Mouse (Mus musculus): Measurements from ENCODE around the gene Shf. TPM values are rescaled to one million over a fixed set of nuclear protein-coding genes. Genes with fewer than 3 reads are reported as not detected.
"Not testable (repeated sequence)": the region's sequence is repeated elsewhere in the genome, so short reads cannot be mapped to it uniquely, and the experiment has no call there.

Shf gene
- 12.9 and 15.7 TPM in 2 replicates for polyA plus RNA-seq (2012; rRNA removed)

DNA sequence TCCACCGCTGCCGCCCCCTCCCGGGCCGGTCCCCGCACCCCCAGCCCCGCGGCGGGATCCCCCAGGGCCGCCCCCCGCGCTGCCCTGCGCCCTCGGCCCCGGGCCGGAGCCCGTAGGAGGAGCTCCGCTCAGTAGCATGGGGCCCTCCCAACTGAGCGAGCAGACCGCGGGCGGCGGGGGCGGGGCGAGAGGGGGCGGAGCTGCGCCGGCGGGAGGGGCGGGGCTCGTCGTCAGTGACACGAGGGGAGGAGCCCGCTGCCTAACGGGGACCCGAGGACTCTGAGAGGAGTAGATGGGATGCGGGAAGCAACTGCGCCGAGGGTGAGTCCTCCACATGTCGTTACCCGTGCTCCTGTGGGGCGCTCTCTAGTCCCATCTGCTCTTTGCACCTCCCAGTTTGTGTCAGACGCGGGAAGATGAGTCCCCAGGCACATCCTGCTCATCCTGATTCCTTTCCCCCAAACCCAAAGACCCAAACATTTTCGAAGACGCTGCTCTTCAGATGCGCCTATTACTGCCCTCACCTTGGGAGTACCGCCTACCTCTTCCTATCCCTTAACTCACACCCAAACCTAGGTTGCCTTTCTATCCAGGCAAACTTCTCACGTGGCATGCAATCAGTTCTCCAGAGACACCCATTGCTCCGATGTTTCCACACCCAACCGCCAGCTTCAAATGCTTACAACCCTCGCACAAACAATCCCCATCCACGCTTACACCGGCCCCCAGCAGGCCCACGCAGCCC is at the start of gene Shf:
Shf (minus strand) TSS at position 168 of the 745 bp plus-strand sequence.
- no peak for DNase-seq (ENCODE audit: low read depth)

DNA sequence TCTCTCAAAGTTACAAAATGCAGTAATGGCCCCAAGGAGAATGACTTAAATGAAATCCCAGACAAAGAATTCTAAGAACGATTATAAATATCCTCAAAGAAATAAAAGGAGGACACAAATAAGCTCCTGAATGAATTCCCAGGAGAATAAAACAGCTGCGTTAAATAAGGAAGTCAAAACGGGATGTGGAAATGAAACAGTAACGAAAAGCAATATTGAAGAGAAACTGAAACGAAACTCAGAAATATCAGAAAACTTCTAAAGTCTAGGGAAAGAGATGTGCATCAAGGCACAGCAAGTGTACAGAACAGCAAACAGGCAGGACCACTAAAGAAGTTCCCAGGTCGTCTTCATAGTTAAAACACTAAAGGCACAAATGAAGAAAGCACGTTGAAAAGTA is 40.0 kb upstream of the Shf start:
- DNase-seq (ENCODE audit: low read depth): no peak

DNA sequence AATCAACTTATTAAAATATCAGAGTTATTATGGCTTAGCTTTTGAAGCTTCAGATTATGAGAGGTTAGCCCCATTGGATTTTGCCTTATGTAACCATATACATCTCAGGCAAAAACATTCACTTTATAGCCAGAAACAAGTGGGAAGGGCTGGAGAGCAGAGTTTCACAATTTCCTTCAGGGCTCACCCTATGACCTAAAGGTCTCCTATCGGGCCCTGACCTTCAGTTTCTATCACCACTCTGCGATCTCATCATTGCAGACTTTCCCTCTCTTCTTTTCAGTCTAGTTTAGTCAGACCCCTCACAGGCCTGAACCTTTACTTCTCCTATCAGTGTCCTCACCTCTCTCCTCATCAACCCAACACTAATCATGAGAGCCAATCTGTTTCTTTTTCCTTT is 38.6 kb upstream of the Shf start:
- no peak for DNase-seq (ENCODE audit: low read depth)

DNA sequence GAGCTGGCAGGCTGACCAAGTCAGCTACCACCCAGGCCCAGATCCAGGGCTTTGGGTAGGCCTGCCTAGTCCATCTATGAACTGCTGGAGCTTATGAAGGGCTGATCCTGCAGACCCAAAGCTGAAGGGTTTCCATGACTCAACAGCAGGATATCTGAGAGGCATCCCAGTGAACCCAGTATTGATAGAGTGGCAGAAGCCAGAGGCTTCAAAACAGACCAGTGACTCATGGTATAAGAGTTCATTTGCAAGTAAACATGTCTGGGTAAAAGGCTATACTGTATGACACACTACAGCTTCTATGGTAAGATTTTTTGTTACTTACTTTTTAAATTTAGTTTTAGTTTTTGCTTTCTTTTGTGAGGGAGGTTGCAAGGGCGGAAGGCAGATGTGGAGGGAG is 27.2 kb upstream of the Shf start:
- no peak for DNase-seq (ENCODE audit: low read depth)

DNA sequence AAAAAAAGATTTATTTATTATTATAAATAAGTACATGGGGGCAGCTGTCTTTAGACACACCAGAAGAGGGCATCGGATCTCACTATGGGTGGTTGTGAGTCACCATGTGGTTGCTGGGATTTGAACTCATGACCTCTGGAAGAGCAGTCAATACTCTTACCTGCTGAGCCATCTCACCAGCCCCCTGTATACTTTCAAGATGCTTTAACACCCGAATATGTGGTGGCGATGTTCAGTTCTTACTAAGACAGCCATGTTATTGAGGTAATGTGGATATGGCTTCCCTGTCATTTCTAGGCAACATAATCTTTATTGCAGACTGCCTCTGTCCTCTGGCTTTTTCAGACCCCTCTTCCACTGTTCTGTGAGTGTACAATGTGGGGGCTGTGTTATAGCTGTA is 18.2 kb upstream of the Shf start:
- DNase-seq (ENCODE audit: low read depth): not testable (repeated sequence)

DNA sequence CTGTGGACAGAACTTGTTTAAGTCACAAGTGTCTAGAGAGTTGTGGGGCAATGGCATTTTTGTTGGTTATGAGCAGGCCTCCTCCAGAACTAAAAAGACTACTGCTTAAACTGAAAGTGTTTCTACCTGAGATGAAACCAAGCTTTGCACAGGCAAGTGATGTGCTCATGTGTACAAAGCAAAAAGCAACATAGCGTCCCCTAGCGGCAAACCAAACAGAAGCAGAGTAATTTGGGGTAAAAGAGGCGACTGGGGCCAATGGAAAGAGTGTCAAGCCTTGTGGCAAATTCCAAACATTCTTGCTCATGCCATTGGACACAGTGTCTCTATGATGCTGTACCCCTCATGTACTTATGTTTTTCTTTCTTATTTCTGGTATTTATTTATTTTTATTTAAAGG is 16.1 kb upstream of the Shf start:
- no peak for DNase-seq (ENCODE audit: low read depth)

DNA sequence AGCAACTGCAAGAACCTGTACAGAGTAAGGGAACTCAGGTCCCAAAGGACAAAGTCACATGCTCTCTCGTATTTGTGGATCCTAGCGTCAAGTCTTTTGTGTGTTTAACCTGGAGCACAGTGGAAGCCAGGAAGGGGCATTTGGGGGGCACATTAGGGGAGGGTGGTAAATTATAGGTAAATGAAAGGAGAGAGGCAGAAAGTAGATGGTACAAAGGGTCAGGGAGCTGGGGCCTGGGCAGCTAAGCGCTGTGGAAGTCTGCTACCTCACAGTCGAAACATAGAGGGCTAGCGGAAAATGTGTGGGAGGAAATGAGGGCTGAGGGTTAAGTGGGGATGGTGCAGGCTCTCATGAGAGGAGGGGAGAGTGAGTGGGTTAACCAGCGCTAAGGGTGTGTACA is 13.2 kb upstream of the Shf start:
- no peak for DNase-seq (ENCODE audit: low read depth)

DNA sequence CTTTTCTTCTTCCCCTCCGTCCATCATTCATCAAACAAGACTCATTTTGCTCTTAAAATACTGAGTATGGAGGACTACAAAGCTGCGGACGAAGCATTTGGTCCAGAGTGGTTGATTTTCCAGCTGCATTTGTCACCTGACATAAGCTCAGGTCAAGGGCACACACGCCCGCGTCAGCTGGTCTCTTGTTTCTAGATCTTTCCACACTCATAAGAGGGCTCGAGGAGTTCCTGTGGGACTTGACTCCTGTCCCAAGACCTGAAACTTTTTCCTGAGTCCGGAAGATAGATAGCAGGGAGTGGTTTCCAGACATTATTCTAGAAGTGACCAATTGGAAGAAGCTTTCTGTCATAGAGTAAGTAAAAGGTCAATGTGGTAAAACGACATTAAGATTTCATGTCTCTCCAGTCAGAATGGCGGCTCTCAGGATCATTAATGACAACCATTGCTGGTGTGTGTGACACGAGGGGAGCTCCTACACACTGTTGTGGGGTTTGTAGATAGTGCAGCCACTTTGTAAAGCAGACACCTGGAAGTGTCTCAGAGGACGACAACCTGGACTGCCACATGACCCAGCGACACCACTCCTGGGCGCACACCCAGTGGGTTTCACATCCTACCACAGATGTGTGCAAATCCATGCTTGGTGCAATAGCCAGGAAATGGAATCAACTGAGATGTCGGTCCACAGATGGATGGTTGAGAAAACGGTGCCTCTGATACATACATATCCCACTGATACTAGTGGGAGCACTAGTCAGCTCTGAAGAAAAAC is 12.6 kb upstream of the Shf start:
- DNase-seq (ENCODE audit: low read depth): no peak

DNA sequence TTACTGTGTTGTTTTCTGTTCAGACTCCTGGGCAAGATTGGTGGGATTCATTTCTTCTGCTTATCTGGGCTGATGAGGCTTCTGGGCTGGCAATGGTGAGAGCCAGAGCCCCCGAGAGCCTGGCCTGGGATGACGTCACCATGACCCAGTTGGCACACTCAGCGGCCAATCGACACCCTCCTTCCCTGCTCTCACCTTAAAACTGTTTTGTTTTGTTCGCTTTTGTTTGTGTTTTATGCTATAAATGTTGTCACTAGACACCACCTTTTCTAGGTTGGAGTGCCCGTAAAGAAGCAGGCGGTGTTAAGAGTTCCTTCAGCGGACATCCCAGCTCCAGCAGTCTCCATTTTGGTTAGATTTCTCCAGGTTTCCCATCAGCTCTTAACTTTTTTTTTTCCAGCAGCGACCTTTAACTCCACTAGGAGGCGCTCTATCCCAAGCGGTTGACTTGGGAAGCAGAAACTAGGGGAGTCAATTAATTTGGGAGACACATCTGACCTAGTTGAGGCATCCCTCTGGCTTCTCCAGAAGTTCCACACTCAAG is 11.9 kb upstream of the Shf start:
- no peak for DNase-seq (ENCODE audit: low read depth)

DNA sequence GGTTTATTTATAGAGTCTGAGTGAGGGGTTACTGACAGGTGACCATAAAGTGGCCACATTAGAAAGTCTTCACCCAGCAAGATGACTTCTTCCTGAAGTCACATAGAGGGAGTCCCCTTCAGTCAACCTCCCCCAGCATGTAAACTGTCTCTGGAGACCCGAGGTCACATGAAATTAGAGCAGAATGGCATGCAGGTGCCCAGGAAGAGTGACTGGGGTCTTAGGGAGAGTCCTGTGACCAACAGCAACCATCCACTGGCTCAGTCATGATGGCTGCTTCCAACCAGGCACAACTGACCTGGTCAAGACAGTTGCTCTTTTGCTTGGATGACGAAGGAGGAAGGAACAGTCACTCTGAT is 10.3 kb upstream of the Shf start:
- no peak for DNase-seq (ENCODE audit: low read depth)

DNA sequence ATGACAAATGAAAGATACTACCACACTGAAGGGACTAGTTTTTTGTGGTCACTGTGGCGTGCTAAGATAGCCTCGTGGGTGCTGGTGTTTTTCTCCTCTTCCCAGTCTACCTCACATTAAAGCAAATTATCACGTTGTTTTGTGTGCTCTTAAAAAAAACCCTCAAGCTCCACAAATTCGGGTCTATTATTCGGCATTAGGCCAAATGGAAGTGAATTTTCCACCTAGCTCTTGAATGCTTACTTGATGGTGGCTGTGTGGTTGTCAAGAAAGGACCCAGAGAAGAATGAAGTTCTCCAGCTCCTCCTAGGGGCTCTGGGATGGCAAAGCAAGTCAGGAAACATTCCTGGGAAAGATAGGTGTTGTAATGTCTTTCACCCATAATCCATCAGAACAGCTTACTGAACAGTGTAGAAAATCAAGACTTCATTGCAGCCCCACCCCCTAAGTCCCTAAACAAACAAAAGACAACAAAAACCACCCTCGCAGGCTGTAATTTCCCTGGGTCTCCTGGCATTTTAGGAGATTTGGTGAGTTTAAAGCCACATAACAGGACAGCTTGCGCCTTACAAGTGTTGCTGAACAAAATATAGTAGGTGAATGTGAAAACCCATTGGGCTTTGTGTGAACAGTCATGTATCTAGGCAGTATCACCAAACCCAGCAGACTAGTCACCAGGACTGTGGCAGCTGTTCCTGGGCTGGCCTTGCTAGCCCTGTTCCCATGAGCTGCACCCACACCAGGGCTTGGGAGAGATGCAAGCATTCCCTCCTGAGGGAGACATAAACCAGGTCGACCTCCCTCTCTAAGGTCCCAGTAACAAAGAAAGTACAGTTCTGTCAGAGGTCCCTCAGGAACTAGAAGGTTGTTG is 9.7 kb upstream of the Shf start:
- no peak for DNase-seq (ENCODE audit: low read depth)

DNA sequence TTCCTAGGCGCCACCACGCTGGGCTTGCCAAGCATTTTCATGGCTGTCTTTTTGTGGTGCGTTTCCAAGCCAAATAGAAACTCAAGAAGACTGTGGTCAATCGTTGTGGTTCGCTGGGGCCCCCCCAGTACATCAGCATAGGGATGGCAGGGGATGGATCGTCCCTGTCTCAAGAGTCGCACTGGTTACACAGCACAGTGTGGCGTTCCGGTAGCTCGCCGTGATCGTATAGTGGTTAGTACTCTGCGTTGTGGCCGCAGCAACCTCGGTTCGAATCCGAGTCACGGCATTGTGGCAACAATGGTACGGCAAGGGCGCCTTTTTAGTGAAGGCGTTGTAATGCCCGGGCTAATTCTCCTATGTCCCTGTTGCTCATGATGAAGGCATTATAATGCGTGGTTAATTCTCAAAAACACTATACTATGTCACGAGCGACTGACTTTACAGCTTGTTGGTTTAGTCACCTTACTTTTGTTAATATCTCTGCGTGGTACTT is 8.8 kb upstream of the Shf start:
- no peak for DNase-seq (ENCODE audit: low read depth)

DNA sequence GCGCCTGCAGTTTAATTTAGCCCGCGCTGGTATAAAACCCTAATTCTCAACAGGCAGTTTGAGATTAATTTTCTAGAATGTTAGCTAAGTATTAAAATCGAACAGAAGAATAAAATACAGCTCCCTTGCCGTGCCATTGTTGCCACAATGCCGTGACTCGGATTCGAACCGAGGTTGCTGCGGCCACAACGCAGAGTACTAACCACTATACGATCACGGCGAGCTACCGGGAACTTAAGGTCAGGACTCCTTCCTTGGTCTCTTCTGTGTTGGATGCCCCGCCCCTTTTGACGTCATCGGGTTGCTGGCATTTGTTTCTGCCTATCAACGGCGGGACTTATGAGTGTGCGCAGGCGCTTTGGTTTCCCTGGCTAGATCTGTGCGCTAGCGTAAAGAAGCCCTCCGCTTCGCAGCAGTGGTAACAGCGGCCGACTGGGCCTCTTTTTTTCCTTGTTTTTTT is 8.3 kb upstream of the Shf start:
- DNase-seq (ENCODE audit: low read depth): no peak

DNA sequence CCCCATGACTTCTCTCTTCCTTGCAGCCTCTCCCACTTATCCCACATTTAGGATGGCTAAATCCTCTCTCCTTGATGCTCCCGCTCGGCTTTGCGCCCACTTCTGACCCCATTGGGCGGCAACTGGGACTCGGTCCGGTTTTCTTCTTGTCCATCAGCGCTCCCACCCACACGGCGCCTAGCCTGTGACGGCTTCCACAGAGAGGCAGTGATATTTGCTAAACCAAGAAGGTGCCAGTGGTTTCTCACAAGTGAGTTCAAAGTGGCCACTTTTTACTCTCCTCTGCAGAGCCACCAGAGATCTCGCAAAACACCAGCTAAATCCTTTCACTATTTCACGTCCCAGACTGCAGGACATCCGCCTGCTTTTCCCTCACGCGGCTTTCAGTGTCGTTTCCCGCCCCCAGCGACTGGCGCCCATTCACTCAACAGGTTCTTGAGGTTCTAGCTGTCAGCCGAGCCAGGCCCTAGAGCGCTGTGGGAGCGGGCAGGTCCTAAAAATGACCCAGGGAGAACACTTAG is 7.1 kb upstream of the Shf start:
- no peak for DNase-seq (ENCODE audit: low read depth)

DNA sequence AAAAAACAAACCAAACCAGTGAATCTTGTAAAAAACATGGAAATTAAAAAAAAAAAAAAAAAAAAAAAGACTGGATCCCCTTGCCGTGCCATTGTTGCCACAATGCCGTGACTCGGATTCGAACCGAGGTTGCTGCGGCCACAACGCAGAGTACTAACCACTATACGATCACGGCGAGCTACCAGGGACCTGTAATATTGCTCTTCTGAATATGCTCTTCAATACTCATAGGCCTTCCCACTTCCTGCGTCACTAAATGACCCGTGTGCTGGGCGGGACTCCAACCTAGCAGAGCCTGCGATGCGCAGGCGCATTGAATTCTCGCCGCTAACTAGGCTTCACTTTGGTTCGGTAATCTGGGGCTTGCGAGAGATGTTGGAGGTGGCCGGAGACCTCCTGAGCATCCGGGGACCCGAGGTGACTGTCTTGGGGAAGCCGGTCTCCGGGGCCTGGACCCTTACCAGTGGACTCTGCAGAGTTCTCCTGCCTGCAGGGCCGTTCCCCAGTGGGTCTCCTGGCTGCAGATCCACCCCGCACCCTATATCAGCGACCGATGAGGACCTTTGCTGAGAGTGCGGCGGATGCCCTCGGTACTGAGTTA is 6.5 kb upstream of the Shf start:
- no peak for DNase-seq (ENCODE audit: low read depth)

DNA sequence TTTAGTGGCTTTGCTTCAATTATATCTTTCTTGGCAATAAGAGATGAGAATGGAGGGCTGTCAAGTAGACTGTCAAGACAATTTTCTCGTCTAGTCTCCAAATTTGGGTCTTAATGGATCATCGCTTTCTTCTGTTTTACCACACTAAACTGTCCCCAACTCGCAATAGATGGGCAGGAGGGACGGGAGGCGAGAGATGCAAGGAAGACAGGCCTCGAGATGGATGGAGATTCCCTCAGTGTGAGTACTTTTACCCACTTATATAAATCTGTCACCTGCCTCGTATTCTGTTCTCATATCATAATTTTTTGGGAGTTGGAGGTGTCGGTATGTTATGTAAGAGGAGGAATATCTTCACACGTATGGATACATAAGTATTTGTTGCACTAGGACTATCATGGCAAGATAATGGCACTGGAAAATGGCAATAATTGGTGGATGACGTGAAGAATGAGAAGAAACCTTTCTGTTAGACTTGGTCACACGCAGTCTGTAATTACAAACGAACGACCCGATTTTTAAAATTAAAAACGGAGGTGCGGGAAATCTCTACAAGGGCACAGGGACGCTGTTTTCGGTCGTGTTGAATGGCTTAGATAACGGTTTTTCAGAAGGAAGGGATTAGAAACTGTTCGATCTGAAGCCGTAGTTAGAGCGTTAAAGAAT is 5.8 kb upstream of the Shf start:
- no peak for DNase-seq (ENCODE audit: low read depth)

DNA sequence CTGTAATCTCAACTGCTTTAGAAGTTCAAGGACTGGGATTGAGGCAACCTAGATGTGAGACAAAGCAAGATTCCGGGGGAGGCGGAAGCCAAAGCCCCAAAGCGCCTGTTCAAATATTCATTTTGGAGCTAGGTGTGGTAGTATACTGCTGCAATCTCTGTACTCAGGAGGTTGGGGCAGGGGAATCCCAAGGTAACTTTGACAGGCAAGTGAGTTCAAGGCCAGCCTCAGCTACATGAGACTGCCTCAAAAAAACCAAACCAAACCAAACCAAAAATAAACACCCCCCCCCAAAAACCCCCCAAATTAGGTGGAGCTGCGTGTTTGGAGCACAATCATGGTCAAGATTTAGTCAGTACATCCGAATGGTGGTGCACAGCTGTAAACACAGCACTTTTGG is 5.0 kb upstream of the Shf start:
- no peak for DNase-seq (ENCODE audit: low read depth)

DNA sequence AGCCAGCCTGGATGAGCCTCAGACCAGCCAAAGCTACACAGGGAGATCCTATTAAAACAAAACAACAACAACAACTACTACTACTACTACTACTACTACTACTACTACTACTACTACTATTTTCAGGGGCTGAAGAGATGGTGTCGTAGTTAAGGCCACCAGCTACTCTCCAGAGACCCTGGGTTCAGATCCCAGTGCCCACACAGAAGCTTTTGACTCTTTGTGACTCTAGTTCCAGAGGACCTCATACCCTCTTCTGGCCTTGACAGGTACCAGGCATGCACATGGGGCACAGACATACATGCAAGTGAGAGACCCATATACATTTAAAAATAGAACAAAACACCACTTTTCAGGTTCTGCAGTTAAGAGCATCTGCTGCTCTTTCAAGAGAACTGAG is 3.6 kb upstream of the Shf start:
- DNase-seq (ENCODE audit: low read depth): no peak

DNA sequence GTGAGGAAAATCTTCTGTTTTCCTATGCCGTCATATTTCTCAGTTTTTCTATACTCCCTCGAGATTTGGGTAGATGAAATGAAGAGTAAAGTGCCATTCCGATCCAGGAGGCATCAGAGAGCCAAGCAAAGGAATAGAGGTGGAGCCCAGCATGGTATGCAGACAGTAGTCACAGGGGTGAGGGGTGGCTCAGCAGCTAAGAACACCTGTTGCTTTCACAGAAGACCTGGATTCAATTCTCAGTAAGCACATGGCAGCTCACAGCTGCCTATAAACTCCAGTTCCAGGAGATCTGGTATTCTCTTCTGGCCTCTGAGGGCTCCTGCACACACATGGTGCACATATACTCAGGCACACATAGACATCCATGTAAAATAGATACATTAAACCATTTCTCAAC is 3.1 kb upstream of the Shf start:
- no peak for DNase-seq (ENCODE audit: low read depth)

DNA sequence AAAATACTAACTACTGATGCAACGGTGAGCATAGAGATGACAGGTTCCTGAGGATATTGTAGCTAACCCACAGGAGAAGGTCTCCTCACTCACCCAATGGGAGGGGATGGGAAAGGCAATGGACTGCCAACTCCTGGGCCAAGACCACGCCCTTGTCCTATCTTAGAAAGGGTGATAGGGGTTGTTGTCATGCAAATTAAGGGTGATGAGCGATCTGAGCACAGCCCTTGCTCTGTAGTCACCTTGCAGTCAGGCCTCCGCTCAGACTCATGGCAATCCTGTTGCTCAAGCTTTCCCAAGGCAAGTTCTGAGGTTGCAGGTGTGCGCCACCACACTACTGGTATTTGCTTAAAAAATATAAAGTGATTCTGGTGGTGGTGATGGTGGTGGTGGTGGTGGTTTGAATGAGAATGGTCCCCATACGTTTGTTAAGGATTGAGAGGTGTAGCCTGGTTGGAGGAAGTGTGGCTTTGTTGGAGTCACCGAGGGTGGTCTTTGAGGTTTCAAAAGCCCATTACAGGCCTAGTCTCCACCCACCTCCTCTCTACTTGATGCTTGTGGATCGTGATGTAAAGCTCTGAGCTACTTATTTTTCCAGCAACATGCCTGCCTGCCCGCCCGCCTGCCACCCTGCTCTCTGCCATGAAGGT is 1.3 kb upstream of the Shf start:
- no peak for DNase-seq (ENCODE audit: low read depth)
